Mouse (Mus musculus): ENCODE measurements around the gene Tgif2. TPM values are rescaled to one million over a fixed set of nuclear protein-coding genes. Genes with fewer than 3 reads are reported as not detected.

Gene Tgif2
- polyA plus RNA-seq, 1 experiment from 2014 or later = 100.0 TPM

GRCm38 (mm10) chr2:156862041-156862717 lies 22.4 kb downstream of the Tgif2 start:
- peak overlapping the region; percentile 76 for H3K4me2 ChIP-seq (ENCODE audit: low read depth, severe bottlenecking)
- peak overlapping the region; percentile 99 for H3K4me3 ChIP-seq (ENCODE audit: low read depth, low read length)
- peaks cover 8% of the 10 kb centered on the region for H3K36me3 ChIP-seq (ENCODE audit: control insufficient read depth, insufficient read depth, low read length)
- H3K9me3 ChIP-seq (ENCODE audit: control insufficient read depth, low read length) = no peaks in the 10 kb centered on the region
- DNase-seq (ENCODE audit: low spot score) (peak; percentile 57), ATAC-seq (ENCODE audit: insufficient number of reproducible peaks, low FRiP score, low TSS enrichment, low read depth) (no peak; the same call in 1 of the 2 replicates)
- under 1% methylated on average over 19 of the region's 19 CpGs for WGBS
- no peaks in the 10 kb centered on the region for H3K27me3 ChIP-seq (ENCODE audit: control insufficient read depth, insufficient read depth, low read length)
- H3K27ac ChIP-seq (replicated peaks; ENCODE audit: low read depth, low read length) = peak overlapping the region; percentile 82
- H3K9ac ChIP-seq (ENCODE audit: low read length) = peak overlapping the region; percentile 80
- 0 out of 2 replicates have a peak, but pooled peaks cover 8% of the 10 kb centered on the region for H3K4me1 ChIP-seq (ENCODE audit: control insufficient read depth, insufficient read depth, low read length)

DNA sequence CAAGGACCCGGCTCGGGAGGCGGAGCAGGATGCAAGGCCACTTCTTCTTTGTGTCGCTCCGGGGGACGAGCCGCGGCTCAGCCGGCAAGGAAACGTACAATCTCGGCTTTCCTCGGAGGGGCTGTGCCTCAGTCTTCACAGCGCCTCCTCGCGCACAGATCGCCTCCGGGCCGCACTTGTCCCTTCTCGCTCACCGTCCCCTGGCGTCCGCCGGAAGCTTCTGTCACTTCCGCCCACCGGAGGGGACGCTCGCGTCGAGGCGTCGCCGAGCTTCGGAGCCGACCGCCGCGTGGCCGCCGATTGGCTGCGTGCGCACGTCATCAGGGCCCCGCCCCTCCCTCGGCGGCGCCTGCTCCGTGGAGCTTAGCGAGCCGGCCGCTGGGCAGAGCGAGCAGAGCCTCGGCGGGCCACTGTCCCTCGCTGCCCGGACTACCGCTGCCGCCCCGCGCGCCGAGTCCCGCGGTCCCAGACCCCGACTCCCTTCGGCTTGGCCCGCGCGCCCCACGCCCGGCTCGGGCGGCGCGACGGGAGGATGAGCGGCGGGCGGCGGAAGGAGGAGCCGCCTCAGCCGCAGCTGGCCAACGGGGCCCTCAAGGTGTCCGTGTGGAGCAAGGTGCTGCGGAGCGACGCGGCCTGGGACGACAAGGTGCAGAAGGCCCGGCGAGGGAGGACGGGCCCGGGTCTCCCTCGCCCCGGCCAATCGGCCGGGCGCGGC lies 23.1 kb downstream of the Tgif2 start, which contains the start of gene Rab5if:
Gene Rab5if, plus strand, starts transcription at position 357 of the 715 bp plus-strand sequence.
- H3K36me3 ChIP-seq (ENCODE audit: control insufficient read depth, insufficient read depth, low read length) = peaks cover 8% of the 10 kb centered on the region
- WGBS = under 1% methylated on average over 94 of the region's 98 CpGs

DNA sequence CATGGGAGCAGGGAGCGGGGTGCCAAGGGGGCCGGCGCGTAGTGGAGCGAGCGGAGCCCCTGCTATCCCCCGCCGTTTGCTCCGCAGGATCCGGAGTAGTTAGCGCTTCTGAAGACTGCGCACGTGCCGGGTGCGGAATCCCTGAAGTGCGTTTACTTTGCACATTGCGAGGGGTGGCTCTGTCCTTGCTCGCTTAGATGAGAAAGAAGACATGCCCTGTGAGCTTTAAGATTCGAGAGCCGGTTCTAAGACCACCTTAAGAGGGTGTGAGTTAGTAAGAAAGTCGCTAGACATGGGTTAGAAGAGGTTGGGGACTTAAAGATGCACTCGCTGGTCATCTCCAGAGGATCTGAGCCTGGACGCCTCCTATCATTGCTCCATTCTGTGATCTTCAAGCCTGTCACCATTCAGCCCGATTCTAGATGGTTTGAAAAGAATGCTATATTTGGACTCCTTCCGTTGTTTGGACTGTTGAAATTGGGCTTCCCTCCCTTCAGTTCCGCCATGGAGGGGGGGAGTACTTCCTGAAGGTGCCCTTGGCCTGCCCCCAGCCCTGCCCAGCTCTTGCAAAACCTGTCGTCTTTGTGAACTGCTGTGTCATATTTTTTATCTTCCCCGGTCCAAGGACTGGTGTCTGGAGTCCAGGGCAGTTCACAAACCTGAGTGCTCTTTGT lies 23.8 kb downstream of the Tgif2 start:
- 0 out of 2 replicates have a peak, but pooled peaks cover 8% of the 10 kb centered on the region for H3K4me1 ChIP-seq (ENCODE audit: control insufficient read depth, insufficient read depth, low read length)
- 4% methylated on average over 28 of the region's 28 CpGs for WGBS
- peak overlapping the region; percentile 84 for H3K4me2 ChIP-seq (ENCODE audit: low read depth, severe bottlenecking)
- DNase-seq (ENCODE audit: low spot score) = no peak
- peak overlapping the region; percentile 99 for H3K4me3 ChIP-seq (ENCODE audit: low read depth, low read length)
- peaks cover 9% of the 10 kb centered on the region for H3K36me3 ChIP-seq (ENCODE audit: control insufficient read depth, insufficient read depth, low read length)
- H3K27ac ChIP-seq (replicated peaks; ENCODE audit: low read depth, low read length) = peak overlapping the region; percentile 54
- no peaks in the 10 kb centered on the region for H3K27me3 ChIP-seq (ENCODE audit: control insufficient read depth, insufficient read depth, low read length)
- no peak for ATAC-seq (ENCODE audit: insufficient number of reproducible peaks, low FRiP score, low TSS enrichment, low read depth)
- peak overlapping the region; percentile 96 for H3K9ac ChIP-seq (ENCODE audit: low read length)
- H3K9me3 ChIP-seq (ENCODE audit: control insufficient read depth, low read length) = no peaks in the 10 kb centered on the region

More for the DNA sequence above, 23.1 kb downstream of the Tgif2 start, which contains the start of gene Rab5if:
- Histone ChIP-seq H3K4me1 (ENCODE audit: control insufficient read depth, insufficient read depth, low read length) (0 out of 2 replicates have a peak, but pooled peaks cover 8% of the 10 kb centered on the region), H3K27me3 (ENCODE audit: control insufficient read depth, insufficient read depth, low read length) (no peaks in the 10 kb centered on the region), H3K9ac (ENCODE audit: low read length) (peak within 1 kb of the TSS; percentile 96), H3K27ac (replicated peaks; ENCODE audit: low read depth, low read length) (peak within 1 kb of the TSS; percentile 82), H3K4me2 (ENCODE audit: low read depth, severe bottlenecking) (peak within 1 kb of the TSS; percentile 84), H3K4me3 (ENCODE audit: low read depth, low read length) (peak within 1 kb of the TSS; percentile 99), H3K9me3 (ENCODE audit: control insufficient read depth, low read length) (no peaks in the 10 kb centered on the region)
- DNase-seq (ENCODE audit: low spot score) (peak; percentile 98), ATAC-seq (ENCODE audit: insufficient number of reproducible peaks, low FRiP score, low TSS enrichment, low read depth) (peak; percentile 90)

GRCm38 (mm10) chr2:156864481-156864880 lies 24.7 kb downstream of the Tgif2 start:
- no peak overlapping the region for H3K9ac ChIP-seq (ENCODE audit: low read length)
- H3K27ac ChIP-seq (replicated peaks; ENCODE audit: low read depth, low read length) = no peak overlapping the region
- H3K4me2 ChIP-seq (ENCODE audit: low read depth, severe bottlenecking) = no peak overlapping the region
- no peaks in the 10 kb centered on the region for H3K9me3 ChIP-seq (ENCODE audit: control insufficient read depth, low read length)
- no peaks in the 10 kb centered on the region for H3K27me3 ChIP-seq (ENCODE audit: control insufficient read depth, insufficient read depth, low read length)
- no peak overlapping the region for H3K4me3 ChIP-seq (ENCODE audit: low read depth, low read length)
- peaks cover 10% of the 10 kb centered on the region for H3K36me3 ChIP-seq (ENCODE audit: control insufficient read depth, insufficient read depth, low read length)
- ATAC-seq (ENCODE audit: insufficient number of reproducible peaks, low FRiP score, low TSS enrichment, low read depth) (no peak), DNase-seq (ENCODE audit: low spot score) (no peak)
- 89% methylated on average over 3 of the region's 3 CpGs for WGBS
- 0 out of 2 replicates have a peak, but pooled peaks cover 8% of the 10 kb centered on the region for H3K4me1 ChIP-seq (ENCODE audit: control insufficient read depth, insufficient read depth, low read length)

DNA sequence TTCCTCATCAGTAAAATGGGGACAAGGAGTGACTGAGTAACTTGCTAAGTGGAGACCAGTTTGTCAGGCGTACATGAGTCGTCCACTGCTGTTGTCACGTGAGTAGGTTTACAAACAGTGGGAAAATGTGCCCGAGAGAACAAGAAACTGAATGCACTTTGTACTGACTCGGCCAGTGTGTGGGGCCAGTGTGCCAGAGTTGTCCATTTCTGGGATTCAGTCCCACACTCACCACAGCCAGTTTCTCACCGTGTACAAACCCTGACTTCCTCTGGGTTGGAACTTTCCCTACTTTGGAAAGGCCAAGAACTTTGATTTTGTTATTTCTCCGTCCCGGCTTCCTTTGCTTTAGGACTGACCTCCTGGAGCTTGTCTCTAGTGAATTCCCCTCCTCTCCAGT lies 29.2 kb downstream of the Tgif2 start:
- DNase-seq (ENCODE audit: low spot score) = no peak
- H3K9me3 ChIP-seq (ENCODE audit: control insufficient read depth, low read length) = no peaks in the 10 kb centered on the region
- no peak for ATAC-seq (ENCODE audit: insufficient number of reproducible peaks, low FRiP score, low TSS enrichment, low read depth)
- no peak overlapping the region for H3K4me2 ChIP-seq (ENCODE audit: low read depth, severe bottlenecking)
- H3K27me3 ChIP-seq (ENCODE audit: control insufficient read depth, insufficient read depth, low read length) = no peaks in the 10 kb centered on the region
- 92% methylated on average over 8 of the region's 8 CpGs for WGBS
- H3K36me3 ChIP-seq (ENCODE audit: control insufficient read depth, insufficient read depth, low read length) = peaks cover 16% of the 10 kb centered on the region
- no peak overlapping the region for H3K27ac ChIP-seq (replicated peaks; ENCODE audit: low read depth, low read length)
- H3K4me1 ChIP-seq (ENCODE audit: control insufficient read depth, insufficient read depth, low read length) = 0 out of 2 replicates have a peak, but pooled peaks cover 1% of the 10 kb centered on the region
- H3K4me3 ChIP-seq (ENCODE audit: low read depth, low read length) = no peak overlapping the region
- no peak overlapping the region for H3K9ac ChIP-seq (ENCODE audit: low read length)

DNA sequence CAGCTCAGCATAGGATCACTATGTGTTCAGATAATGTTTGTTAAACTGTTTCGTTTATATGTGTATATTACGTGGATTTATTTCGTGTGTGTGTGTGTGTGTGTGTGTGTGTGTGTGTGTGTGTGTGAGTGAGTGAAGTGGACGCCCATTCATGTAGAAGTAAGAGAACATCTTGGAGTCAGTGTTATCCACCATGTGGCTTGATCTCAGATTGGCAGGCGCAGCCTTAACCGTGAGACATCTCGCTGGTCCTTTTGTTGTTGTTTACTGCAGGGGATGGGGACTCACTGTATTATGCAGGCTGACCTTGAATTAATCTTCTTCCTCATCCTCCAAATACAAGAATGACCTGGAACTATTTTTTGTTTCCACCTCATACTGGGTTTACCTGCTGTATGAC lies 29.7 kb downstream of the Tgif2 start:
- WGBS = 90% methylated on average over 7 of the region's 7 CpGs
- Histone ChIP-seq H3K27me3 (ENCODE audit: control insufficient read depth, insufficient read depth, low read length) (no peaks in the 10 kb centered on the region), H3K9me3 (ENCODE audit: control insufficient read depth, low read length) (no peaks in the 10 kb centered on the region)

GRCm38 (mm10) chr2:156870519-156870918 lies 30.7 kb downstream of the Tgif2 start:
- DNase-seq (ENCODE audit: low spot score) = no peak

More for the DNA sequence above, 29.7 kb downstream of the Tgif2 start:
- ATAC-seq (ENCODE audit: insufficient number of reproducible peaks, low FRiP score, low TSS enrichment, low read depth) = no peak
- no peak overlapping the region for H3K9ac ChIP-seq (ENCODE audit: low read length)
- DNase-seq (ENCODE audit: low spot score) = no peak
- H3K4me1 ChIP-seq (ENCODE audit: control insufficient read depth, insufficient read depth, low read length) = no peaks in the 10 kb centered on the region
- H3K4me3 ChIP-seq (ENCODE audit: low read depth, low read length) = no peak overlapping the region
- no peak overlapping the region for H3K4me2 ChIP-seq (ENCODE audit: low read depth, severe bottlenecking)
- peaks cover 21% of the 10 kb centered on the region for H3K36me3 ChIP-seq (ENCODE audit: control insufficient read depth, insufficient read depth, low read length)
- no peak overlapping the region for H3K27ac ChIP-seq (replicated peaks; ENCODE audit: low read depth, low read length)

GRCm38 (mm10) chr2:156873629-156874028 lies 33.8 kb downstream of the Tgif2 start:
- H3K36me3 ChIP-seq (ENCODE audit: control insufficient read depth, insufficient read depth, low read length) = peaks cover 14% of the 10 kb centered on the region; the same call in 1 of the 2 replicates
- no peak for ATAC-seq (ENCODE audit: insufficient number of reproducible peaks, low FRiP score, low TSS enrichment, low read depth)
- no peak overlapping the region for H3K27ac ChIP-seq (replicated peaks; ENCODE audit: low read depth, low read length)
- peaks cover 2% of the 10 kb centered on the region; the same call in 1 of the 2 replicates for H3K4me1 ChIP-seq (ENCODE audit: control insufficient read depth, insufficient read depth, low read length)
- no peaks in the 10 kb centered on the region for H3K27me3 ChIP-seq (ENCODE audit: control insufficient read depth, insufficient read depth, low read length)
- H3K9me3 ChIP-seq (ENCODE audit: control insufficient read depth, low read length) = no peaks in the 10 kb centered on the region
- WGBS = 35% methylated on average over 5 of the region's 5 CpGs
- no peak overlapping the region for H3K4me3 ChIP-seq (ENCODE audit: low read depth, low read length)
- H3K4me2 ChIP-seq (ENCODE audit: low read depth, severe bottlenecking) = no peak overlapping the region
- DNase-seq (ENCODE audit: low spot score) = peak; percentile 79
- no peak overlapping the region for H3K9ac ChIP-seq (ENCODE audit: low read length)

More at GRCm38 (mm10) chr2:156870519-156870918, 30.7 kb downstream of the Tgif2 start:
- Histone ChIP-seq H3K27me3 (ENCODE audit: control insufficient read depth, insufficient read depth, low read length) (no peaks in the 10 kb centered on the region), H3K9ac (ENCODE audit: low read length) (no peak overlapping the region), H3K36me3 (ENCODE audit: control insufficient read depth, insufficient read depth, low read length) (peaks cover 20% of the 10 kb centered on the region), H3K4me3 (ENCODE audit: low read depth, low read length) (no peak overlapping the region), H3K4me2 (ENCODE audit: low read depth, severe bottlenecking) (no peak overlapping the region), H3K9me3 (ENCODE audit: control insufficient read depth, low read length) (no peaks in the 10 kb centered on the region), H3K4me1 (ENCODE audit: control insufficient read depth, insufficient read depth, low read length) (no peaks in the 10 kb centered on the region), H3K27ac (replicated peaks; ENCODE audit: low read depth, low read length) (no peak overlapping the region)
- ATAC-seq (ENCODE audit: insufficient number of reproducible peaks, low FRiP score, low TSS enrichment, low read depth) = no peak
- WGBS = 77% methylated on average over 6 of the region's 6 CpGs

Measured in limb, embryonic 11.5 days (tissue).